Mouse (Mus musculus): Measurements from ENCODE around the gene Igf1r.

DNA sequence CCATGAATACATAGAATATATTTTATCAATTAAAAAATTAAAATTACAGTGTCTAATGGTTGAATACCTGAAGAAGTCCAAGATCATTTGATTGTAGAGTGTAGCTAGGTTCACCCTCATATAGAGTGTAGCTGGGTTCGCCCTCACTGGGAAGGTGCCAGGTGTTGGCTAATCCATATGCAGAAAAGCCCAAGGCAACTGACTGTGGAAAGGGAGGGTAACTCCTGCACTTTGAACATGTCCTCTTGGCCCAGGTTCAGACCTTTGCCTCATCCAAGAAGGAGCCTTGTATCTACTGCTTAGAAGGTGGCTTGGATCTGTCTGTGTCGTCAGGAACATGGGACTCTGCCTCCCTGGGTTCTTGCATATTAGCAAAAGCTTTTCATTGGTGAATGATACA, 34.9 kb upstream of the Igf1r start:
- TF ChIP-seq POLR2A (IDR thresholded peaks at IDR 0.05; ENCODE audit: low read depth, low read length) (no peak), CTCF (IDR thresholded peaks at IDR 0.05; ENCODE audit: extremely low read depth, insufficient read length, insufficient replicate concordance, low read depth, low read length) (no peak)

Data from small intestine, adult 2 months (tissue).